Mouse (Mus musculus): ENCODE measurements around the gene Kifc3. TPM values are rescaled to one million over a fixed set of nuclear protein-coding genes. Genes with fewer than 3 reads are reported as not detected.
A peak's percentile ranks its signal among the peaks of the same experiment; 100 is the strongest.

Gene Kifc3
- polyA plus RNA-seq, 1 experiment from 2014 or later = 3.2 TPM

DNA sequence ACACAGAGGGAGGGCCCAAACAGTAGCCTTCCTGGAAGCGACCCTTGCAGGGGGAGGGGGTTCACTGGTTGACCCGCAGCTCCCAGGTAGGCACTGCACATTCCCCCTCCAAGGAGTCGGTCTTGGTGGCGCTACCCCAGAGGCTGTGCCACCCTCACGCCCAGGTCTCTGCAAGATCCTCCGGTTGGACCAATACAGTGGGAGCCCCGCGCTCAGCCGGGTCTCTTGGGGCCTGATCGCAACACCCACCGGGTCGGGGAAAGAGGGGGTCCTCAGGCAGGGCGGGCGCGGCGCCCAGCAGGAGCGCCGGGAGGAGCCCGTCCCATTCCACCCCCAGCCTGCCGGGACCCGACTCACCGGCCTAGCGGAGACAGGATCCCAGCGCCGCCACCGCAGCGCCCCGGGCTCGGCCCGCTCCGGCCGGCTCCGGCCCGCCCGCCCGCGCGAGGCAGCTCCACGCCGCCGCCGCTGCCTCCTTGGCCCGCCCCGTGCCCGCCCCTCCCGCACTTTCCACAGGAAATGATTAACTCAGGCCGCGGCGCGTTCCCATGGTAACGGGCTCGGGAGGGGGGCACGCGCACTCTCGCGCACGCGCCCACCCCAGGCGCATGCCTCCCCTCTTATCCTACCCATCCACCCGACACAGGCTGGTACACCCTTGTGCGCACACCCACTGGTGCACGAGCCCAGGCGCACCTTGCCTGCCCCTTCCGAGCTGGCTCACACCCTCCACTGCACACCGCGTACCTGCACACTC, 60.4 kb downstream of the Kifc3 start:
- peak overlapping the region; percentile 66 for H3K4me2 ChIP-seq
- H3K9ac ChIP-seq = peak overlapping the region; percentile 70
- H3K4me1 ChIP-seq (replicated peaks) = peaks cover 47% of the 10 kb centered on the region
- no peak for DNase-seq
- peaks cover 59% of the 10 kb centered on the region for H3K27me3 ChIP-seq
- H3K9me3 ChIP-seq (replicated peaks) = no peaks in the 10 kb centered on the region
- ATAC-seq (ENCODE audit: low read depth) = peak; percentile 18
- 1% methylated on average over 60 of the region's 66 CpGs for WGBS (ENCODE audit: insufficient replicate concordance)
- H3K27ac ChIP-seq = no peak overlapping the region; the same call in none of the 2 replicates
- H3K4me3 ChIP-seq (replicated peaks) = peak overlapping the region; percentile 61
- H3K36me3 ChIP-seq = no peaks in the 10 kb centered on the region

DNA sequence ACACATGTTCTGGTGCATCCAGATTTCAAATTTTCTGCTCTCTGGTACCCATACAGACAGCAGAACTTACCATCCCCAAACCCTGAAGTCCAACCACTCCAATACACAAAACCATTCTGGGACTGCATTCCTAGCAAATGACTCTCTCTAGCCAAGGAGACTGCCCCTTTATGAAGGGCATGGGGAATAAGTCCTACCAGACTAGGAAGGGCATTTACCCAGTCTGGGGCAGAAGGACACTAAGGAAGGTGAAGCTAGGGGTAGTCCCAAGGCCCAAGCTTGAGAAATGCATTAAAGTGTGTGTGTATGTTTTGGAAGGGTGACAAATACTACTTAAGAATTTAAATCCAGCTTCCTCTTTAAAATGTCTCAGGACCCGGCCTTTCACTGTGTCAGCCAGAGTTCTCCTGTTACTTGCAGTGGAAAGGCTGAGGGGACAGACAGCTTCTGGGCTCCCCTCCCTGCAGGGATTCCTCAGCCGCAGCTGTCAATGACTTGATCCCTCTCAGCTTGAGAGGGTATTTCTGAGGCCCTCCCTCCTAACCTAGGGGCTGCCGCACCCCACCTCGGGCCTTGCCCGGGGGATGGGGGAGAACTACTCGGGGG, 61.0 kb downstream of the Kifc3 start:
- H3K9me3 ChIP-seq (replicated peaks) = no peaks in the 10 kb centered on the region
- H3K4me3 ChIP-seq (replicated peaks) = peak overlapping the region; percentile 61
- no peaks in the 10 kb centered on the region for H3K36me3 ChIP-seq
- WGBS (ENCODE audit: insufficient replicate concordance) = 4% methylated on average over 6 of the region's 6 CpGs
- DNase-seq = no peak
- peaks cover 65% of the 10 kb centered on the region for H3K27me3 ChIP-seq
- peak overlapping the region; percentile 70 for H3K9ac ChIP-seq
- no peak for ATAC-seq (ENCODE audit: low read depth)
- peaks cover 49% of the 10 kb centered on the region for H3K4me1 ChIP-seq (replicated peaks)
- H3K27ac ChIP-seq = no peak overlapping the region; the same call in 1 of the 2 replicates
- peak overlapping the region; percentile 66 for H3K4me2 ChIP-seq

- WGBS (ENCODE audit: insufficient replicate concordance) = 38% methylated on average over 1 of the region's 1 CpGs
- no peak for DNase-seq
- H3K27ac ChIP-seq = no peak overlapping the region
Measured at GRCm38 (mm10) chr8:95141026-95141425, 61.6 kb downstream of the Kifc3 start.

GRCm38 (mm10) chr8:95140555-95140954, 62.1 kb downstream of the Kifc3 start:
- peaks cover 49% of the 10 kb centered on the region for H3K4me1 ChIP-seq (replicated peaks)
- no peak overlapping the region for H3K9ac ChIP-seq
- H3K27me3 ChIP-seq = peaks cover 68% of the 10 kb centered on the region
- ATAC-seq (ENCODE audit: low read depth) (no peak), DNase-seq (no peak)
- WGBS (ENCODE audit: insufficient replicate concordance) = 22% methylated on average over 5 of the region's 5 CpGs
- peak overlapping the region; percentile 66; the same call in 1 of the 2 replicates for H3K4me2 ChIP-seq
- H3K27ac ChIP-seq = no peak overlapping the region
- no peaks in the 10 kb centered on the region for H3K9me3 ChIP-seq (replicated peaks)
- no peaks in the 10 kb centered on the region for H3K36me3 ChIP-seq
- no peak overlapping the region for H3K4me3 ChIP-seq (replicated peaks)

More at GRCm38 (mm10) chr8:95141026-95141425, 61.6 kb downstream of the Kifc3 start:
- Histone ChIP-seq H3K4me3 (replicated peaks) (no peak overlapping the region), H3K36me3 (no peaks in the 10 kb centered on the region), H3K9ac (no peak overlapping the region), H3K9me3 (replicated peaks) (no peaks in the 10 kb centered on the region), H3K27me3 (peaks cover 68% of the 10 kb centered on the region), H3K4me1 (replicated peaks) (peaks cover 47% of the 10 kb centered on the region), H3K4me2 (peak overlapping the region; percentile 66)
- no peak for ATAC-seq (ENCODE audit: low read depth)

DNA sequence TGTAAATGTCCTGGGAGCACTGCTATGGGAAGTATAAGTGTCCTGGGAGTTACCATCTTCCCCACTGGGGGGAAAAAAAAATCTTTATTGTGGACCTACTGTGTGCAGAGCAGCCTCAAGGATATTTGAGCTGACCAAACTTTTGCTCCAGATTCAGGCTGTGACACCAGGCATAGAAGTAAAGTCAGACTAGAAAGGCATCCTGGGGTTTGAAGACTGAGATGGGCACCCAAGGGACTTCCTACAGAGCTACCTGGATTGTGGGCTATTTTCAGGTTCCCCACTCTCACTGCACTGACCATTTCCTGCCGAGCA, 63.6 kb downstream of the Kifc3 start:
- Histone ChIP-seq H3K9ac (no peak overlapping the region), H3K36me3 (no peaks in the 10 kb centered on the region), H3K4me3 (replicated peaks) (no peak overlapping the region), H3K27ac (no peak overlapping the region), H3K27me3 (peaks cover 66% of the 10 kb centered on the region), H3K4me2 (peak overlapping the region; percentile 50), H3K9me3 (replicated peaks) (no peaks in the 10 kb centered on the region), H3K4me1 (replicated peaks) (peaks cover 45% of the 10 kb centered on the region)
- DNase-seq (no peak), ATAC-seq (ENCODE audit: low read depth) (no peak)
- WGBS (ENCODE audit: insufficient replicate concordance) = 24% methylated on average over 1 of the region's 1 CpGs

- Histone ChIP-seq H3K9me3 (replicated peaks) (no peaks in the 10 kb centered on the region), H3K27me3 (peaks cover 62% of the 10 kb centered on the region), H3K4me2 (peak overlapping the region; percentile 50), H3K4me3 (replicated peaks) (peak overlapping the region; percentile 41), H3K9ac (0 out of 2 replicates have a peak overlapping the region, but pooled peaks have one; percentile 5), H3K4me1 (replicated peaks) (peaks cover 45% of the 10 kb centered on the region), H3K36me3 (no peaks in the 10 kb centered on the region), H3K27ac (no peak overlapping the region)
- DNase-seq (no peak), ATAC-seq (ENCODE audit: low read depth) (0 out of 2 replicates have a peak, but pooled peaks have one; percentile 6)
- WGBS (ENCODE audit: insufficient replicate concordance) = 25% methylated on average over 6 of the region's 6 CpGs
Measured at GRCm38 (mm10) chr8:95138341-95139050, 64.1 kb downstream of the Kifc3 start.

DNA sequence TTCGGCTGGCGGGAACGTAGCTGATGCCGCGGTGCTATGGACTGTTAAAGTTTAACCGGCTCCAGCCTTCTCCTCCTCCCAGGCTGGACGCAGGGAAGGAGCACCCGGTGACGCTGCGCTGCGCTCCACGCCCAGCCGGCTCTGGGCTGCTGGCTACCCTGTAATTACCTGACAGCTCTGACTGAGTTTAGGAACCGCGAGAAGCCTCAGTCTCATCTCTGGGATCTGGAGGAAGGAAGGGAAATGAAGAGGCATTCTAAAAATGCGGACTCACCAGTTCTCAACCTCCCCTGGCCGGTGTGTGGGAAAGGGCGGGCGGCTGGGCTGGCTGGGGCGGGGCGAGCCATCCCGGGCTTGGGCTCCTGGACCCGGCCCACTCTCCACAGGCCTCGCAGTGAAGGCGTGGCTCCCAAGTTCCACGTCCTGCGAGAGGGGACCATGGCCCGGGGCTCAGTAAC, 64.9 kb downstream of the Kifc3 start:
- DNase-seq (no peak), ATAC-seq (ENCODE audit: low read depth) (peak; percentile 63)
- Histone ChIP-seq H3K4me2 (peak overlapping the region; percentile 50), H3K4me3 (replicated peaks) (peak overlapping the region; percentile 41), H3K9ac (no peak overlapping the region), H3K4me1 (replicated peaks) (peaks cover 37% of the 10 kb centered on the region), H3K27ac (no peak overlapping the region), H3K9me3 (replicated peaks) (no peaks in the 10 kb centered on the region), H3K36me3 (no peaks in the 10 kb centered on the region), H3K27me3 (peaks cover 53% of the 10 kb centered on the region)
- WGBS (ENCODE audit: insufficient replicate concordance) = 8% methylated on average over 28 of the region's 28 CpGs

GRCm38 (mm10) chr8:95137201-95137600, 65.4 kb downstream of the Kifc3 start:
- peak overlapping the region; percentile 41 for H3K4me3 ChIP-seq (replicated peaks)
- H3K4me2 ChIP-seq = peak overlapping the region; percentile 50
- no peak overlapping the region; the same call in 1 of the 2 replicates for H3K27ac ChIP-seq
- WGBS (ENCODE audit: insufficient replicate concordance) = 40% methylated on average over 12 of the region's 12 CpGs
- H3K9ac ChIP-seq = no peak overlapping the region
- ATAC-seq (ENCODE audit: low read depth) = no peak
- DNase-seq = no peak
- H3K4me1 ChIP-seq (replicated peaks) = peaks cover 39% of the 10 kb centered on the region
- H3K9me3 ChIP-seq (replicated peaks) = no peaks in the 10 kb centered on the region
- H3K27me3 ChIP-seq = peaks cover 49% of the 10 kb centered on the region
- no peaks in the 10 kb centered on the region for H3K36me3 ChIP-seq

GRCm38 (mm10) chr8:95136218-95136617, 66.4 kb downstream of the Kifc3 start:
- H3K27ac ChIP-seq = no peak overlapping the region; the same call in 1 of the 2 replicates
- DNase-seq (no peak), ATAC-seq (ENCODE audit: low read depth) (no peak)
- no peak overlapping the region for H3K4me3 ChIP-seq (replicated peaks)
- WGBS (ENCODE audit: insufficient replicate concordance) = 50% methylated on average over 3 of the region's 3 CpGs
- H3K9me3 ChIP-seq (replicated peaks) = no peaks in the 10 kb centered on the region
- no peaks in the 10 kb centered on the region for H3K36me3 ChIP-seq
- no peak overlapping the region for H3K9ac ChIP-seq
- H3K4me1 ChIP-seq (replicated peaks) = peaks cover 38% of the 10 kb centered on the region
- H3K27me3 ChIP-seq = peaks cover 39% of the 10 kb centered on the region
- peak overlapping the region; percentile 50; the same call in 1 of the 2 replicates for H3K4me2 ChIP-seq

DNA sequence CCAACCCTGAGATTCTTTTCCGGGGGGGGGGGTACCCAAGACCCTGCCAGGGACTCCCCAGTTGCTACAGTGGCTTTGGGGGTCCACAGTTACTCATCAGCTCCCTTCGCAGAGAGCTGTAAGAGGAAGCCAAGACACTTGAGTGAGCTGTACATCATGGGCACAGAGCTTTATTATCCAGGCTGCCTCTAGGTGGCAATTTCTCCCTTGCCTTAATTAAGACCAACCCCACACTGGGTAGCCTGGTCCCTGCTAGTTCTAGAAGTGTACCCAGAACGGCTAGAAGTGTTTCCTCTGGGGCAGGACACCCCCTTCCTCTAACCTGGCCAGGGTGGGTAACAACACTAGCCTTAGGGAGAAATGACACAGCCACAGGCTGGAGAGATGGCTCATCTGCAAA, 67.4 kb downstream of the Kifc3 start:
- Histone ChIP-seq H3K9me3 (replicated peaks) (no peaks in the 10 kb centered on the region), H3K27me3 (peaks cover 29% of the 10 kb centered on the region), H3K4me3 (replicated peaks) (no peak overlapping the region), H3K9ac (no peak overlapping the region), H3K4me1 (replicated peaks) (peaks cover 36% of the 10 kb centered on the region), H3K27ac (no peak overlapping the region), H3K4me2 (no peak overlapping the region), H3K36me3 (no peaks in the 10 kb centered on the region)
- WGBS (ENCODE audit: insufficient replicate concordance) = 31% methylated on average over 3 of the region's 3 CpGs
- DNase-seq (no peak), ATAC-seq (ENCODE audit: low read depth) (no peak)

DNA sequence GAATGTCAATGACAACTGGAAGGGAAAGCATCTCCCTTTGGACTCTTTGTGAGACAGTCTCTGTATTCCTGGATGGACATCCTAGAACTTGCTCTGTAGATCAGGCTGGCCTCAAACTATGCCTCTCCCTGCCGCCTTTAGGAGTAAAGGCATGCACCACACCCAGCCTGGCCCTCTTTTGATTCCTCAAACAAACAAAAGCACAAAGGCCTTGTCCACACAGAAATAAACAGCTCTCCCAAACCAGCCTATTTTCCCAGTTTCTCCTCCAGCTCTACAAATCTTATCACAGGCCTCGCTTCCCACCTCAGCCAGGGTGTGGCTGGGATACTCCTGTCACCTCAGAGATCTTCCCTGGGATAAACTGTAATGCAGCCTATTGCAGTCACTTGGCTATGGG, 68.4 kb downstream of the Kifc3 start:
- H3K9ac ChIP-seq = no peak overlapping the region
- DNase-seq = no peak
- no peak overlapping the region for H3K4me3 ChIP-seq (replicated peaks)
- WGBS (ENCODE audit: insufficient replicate concordance) = 57% methylated on average over 2 of the region's 2 CpGs
- H3K27me3 ChIP-seq = peaks cover 27% of the 10 kb centered on the region
- H3K4me2 ChIP-seq = no peak overlapping the region
- H3K4me1 ChIP-seq (replicated peaks) = peaks cover 40% of the 10 kb centered on the region
- H3K27ac ChIP-seq = no peak overlapping the region
- ATAC-seq (ENCODE audit: low read depth) = no peak
- H3K9me3 ChIP-seq (replicated peaks) = no peaks in the 10 kb centered on the region
- H3K36me3 ChIP-seq = 0 out of 2 replicates have a peak, but pooled peaks cover under 1% of the 10 kb centered on the region

Data from liver, embryonic 13.5 days (tissue).